Mouse (Mus musculus) layer of hippocampus, postnatal 10 days (tissue): ENCODE results near the gene Myf6. TPM values are rescaled to one million over a fixed set of nuclear protein-coding genes. Genes with fewer than 3 reads are reported as not detected.

Source experiments
- microRNA-seq, 2 experiments: library from miRNA; unstranded; fragments of <30 nt; microRNA quantifications; one replicate each; pipeline ENCODE4 v1.2.0; 2021
- total RNA-seq, 2 experiments: library from RNA; stranded (reverse); gene quantifications; 2 replicates each; pipeline ENCODE4 v1.2.3; 2021

Myf6 gene
- total RNA-seq, 2 experiments from 2014 or later = not detected

Small RNAs within 50 kb of the gene (microRNA-seq; reads per million reads assigned to microRNA genes)
- 0 reads per million in 2 experiments for gene Gm44403

Other genes with a start within 250 kb of the Myf6 start
- 10 to 100 TPM; 33.7 to 36.4 TPM for gene Lin7a, start 223.1 kb downstream of the Myf6 start, total RNA-seq
- not detected for gene Myf5, start 8.6 kb downstream of the Myf6 start, total RNA-seq
- gene Ptprq, start 225.3 kb upstream of the Myf6 start, total RNA-seq = under 1 TPM; 0.40 to 0.41 TPM